Mouse (Mus musculus): ENCODE results near the gene Eef2. TPM values are rescaled to one million over a fixed set of nuclear protein-coding genes. Genes with fewer than 3 reads are reported as not detected.

Eef2 gene
- total RNA-seq (2021), result 1,000 to 10,000 TPM; 1,326 to 1,351 TPM

- DNase-seq, result peak; percentile 100
Observed at GRCm38 (mm10) chr10:81176466-81177271, at the start of gene Eef2. TSS of gene Eef2 (plus strand) at chr10:81176631.

- peak; percentile 64 for DNase-seq
Observed at GRCm38 (mm10) chr10:81134181-81134587, 42.2 kb upstream of the Eef2 start.

- peak; percentile 46 for DNase-seq
Observed at GRCm38 (mm10) chr10:81134966-81135681, 41.3 kb upstream of the Eef2 start, which contains the start of gene Zbtb7a. TSS of gene Zbtb7a (plus strand) at chr10:81135220.

- DNase-seq, result peak; percentile 79
Observed at GRCm38 (mm10) chr10:81135831-81136705, 40.4 kb upstream of the Eef2 start.

GRCm38 (mm10) chr10:81136706-81137231 is 39.7 kb upstream of the Eef2 start:
- DNase-seq, result peak; percentile 82

GRCm38 (mm10) chr10:81137252-81138130 is 38.9 kb upstream of the Eef2 start:
- DNase-seq, result peak; percentile 100

DNA sequence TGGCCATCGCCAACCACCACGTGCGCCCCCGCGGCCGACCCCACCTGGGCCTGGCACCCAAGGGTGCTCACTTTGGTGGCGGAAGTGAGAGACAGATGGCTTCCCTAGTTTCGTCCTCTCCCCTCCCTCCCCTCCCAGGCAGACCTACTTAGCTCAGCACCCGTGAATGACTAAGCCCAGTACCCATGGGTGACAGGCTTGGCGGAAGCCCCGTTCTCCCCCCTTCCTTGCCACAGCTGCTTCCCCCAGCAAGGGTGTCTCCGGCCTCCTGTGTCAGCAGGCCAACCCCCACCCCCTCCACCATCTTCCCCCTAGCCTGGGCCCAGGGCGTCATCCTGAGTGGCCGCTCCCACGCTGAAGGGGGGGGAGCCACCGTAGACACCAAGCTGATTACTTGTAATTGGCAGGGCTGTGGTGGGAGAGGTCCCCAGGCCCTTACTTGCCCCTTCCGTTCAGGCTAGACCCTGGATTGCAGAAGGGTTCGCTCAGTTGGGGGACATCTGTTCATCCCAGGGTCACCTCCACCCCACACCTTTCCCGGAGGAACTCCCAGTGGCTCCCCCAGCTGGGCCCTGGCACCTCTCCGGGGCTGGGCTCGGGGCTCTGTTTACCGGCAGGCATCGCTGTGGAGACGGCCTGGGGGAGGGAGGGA is 38.2 kb upstream of the Eef2 start:
- peak; percentile 69 for DNase-seq

DNA sequence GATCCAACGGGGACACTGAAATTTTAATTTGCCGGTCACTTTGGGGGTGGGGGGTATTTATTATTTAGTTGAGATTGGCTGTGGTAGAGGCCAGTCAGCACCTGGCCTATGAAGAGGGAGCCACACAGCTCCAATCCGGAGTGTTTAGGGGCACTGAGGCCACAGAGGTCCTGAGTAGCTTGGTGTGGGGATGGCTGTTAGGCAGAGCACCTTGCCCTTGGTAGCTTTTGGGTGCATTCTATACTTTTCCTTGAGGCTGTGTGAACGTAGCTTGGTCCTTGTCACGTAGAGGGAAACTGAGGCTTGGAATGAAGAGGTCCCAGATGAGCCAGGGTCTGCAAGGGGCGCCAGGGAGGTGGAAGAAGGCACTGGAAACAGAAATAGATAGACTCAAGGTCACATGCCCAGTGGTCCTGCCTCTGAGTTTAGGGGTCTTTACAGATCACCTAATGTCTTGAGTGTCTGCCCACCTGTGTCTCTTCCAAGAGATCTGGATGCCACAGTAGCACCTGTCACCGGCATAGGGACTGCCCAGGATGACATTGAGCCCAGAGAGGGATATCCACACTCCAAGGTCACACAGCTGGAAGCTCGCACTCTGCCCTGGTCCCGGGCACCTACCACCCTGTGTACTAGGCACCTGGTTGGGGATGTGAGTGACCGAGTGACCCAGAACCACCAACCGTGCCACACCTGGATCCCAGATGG is 37.5 kb upstream of the Eef2 start:
- DNase-seq, result no peak

GRCm38 (mm10) chr10:81139529-81139846 is 36.9 kb upstream of the Eef2 start:
- no peak for DNase-seq

- DNase-seq, result no peak
Observed at GRCm38 (mm10) chr10:81140005-81140404, 36.4 kb upstream of the Eef2 start.

GRCm38 (mm10) chr10:81140717-81141454 is 35.5 kb upstream of the Eef2 start:
- DNase-seq, result no peak

- no peak for DNase-seq
Observed at GRCm38 (mm10) chr10:81141455-81142210, 34.8 kb upstream of the Eef2 start.

DNA sequence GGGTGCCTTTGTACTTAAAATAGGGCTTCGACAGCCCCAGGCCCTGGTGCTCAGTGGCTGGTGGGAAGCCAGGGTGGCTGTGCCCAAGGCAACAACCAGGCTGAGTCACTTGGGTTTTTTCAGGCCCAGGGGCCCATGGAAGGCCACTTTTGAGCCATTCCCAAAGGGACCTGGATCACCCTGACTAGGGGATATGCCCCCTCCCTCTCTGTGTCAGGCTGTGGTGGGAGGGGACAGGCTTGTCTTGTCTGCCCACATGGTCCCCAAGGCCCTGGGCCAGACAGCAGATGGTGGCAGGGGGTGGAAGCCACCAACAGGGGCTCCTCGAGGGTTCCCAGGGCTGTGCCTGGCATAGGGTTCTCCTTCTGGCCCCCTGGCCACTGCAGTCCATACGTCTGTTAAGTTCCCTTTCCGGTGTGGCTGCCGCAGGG is 33.9 kb upstream of the Eef2 start:
- no peak for DNase-seq

GRCm38 (mm10) chr10:81143157-81143633 is 33.2 kb upstream of the Eef2 start:
- no peak for DNase-seq

DNA sequence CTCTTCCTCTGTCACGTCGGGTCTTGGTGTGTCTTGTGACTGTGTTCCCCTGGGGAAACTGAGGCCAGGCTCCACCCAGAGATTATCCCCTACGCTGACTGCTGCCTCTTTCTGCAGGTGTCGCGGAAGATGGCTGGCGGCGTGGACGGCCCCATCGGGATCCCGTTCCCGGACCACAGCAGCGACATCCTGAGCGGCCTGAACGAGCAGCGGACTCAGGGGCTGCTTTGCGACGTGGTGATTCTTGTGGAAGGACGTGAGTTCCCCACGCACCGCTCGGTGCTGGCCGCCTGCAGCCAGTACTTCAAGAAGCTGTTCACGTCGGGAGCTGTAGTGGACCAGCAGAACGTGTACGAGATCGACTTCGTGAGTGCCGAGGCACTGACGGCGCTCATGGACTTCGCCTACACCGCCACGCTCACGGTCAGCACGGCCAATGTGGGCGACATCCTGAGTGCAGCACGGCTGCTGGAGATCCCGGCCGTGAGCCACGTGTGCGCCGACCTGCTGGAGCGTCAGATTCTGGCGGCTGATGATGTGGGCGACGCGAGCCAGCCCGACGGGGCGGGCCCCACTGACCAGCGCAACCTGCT is 32.5 kb upstream of the Eef2 start:
- no peak for DNase-seq

GRCm38 (mm10) chr10:81144667-81145066 is 31.8 kb upstream of the Eef2 start:
- DNase-seq, result peak; percentile 70

GRCm38 (mm10) chr10:81145307-81145706 is 31.1 kb upstream of the Eef2 start:
- DNase-seq, result no peak

- DNase-seq, result no peak
Observed at GRCm38 (mm10) chr10:81145778-81146177, 30.7 kb upstream of the Eef2 start.

All from heart, postnatal 4 days (tissue).